Mouse (Mus musculus): ENCODE data around the gene Lpin1. TPM values are rescaled to one million over a fixed set of nuclear protein-coding genes. Genes with fewer than 3 reads are reported as not detected.

Lpin1 gene
- polyA plus RNA-seq, 1 experiment from 2014 or later, result 9.6 TPM

Other genes with a start within 250 kb of the Lpin1 start
- gene Ntsr2, start 42.4 kb upstream of the Lpin1 start, polyA plus RNA-seq (2014; fragmentation: Nextera tagmentation; extraction: Ambion mirVana), result not detected in 2 replicates
- gene Greb1, start 189.9 kb upstream of the Lpin1 start, polyA plus RNA-seq (2014; fragmentation: Nextera tagmentation; extraction: Ambion mirVana), result 4.3 and 5.5 TPM in 2 replicates
- gene E2f6, start 200.0 kb upstream of the Lpin1 start, polyA plus RNA-seq (2014; fragmentation: Nextera tagmentation; extraction: Ambion mirVana), result 42.7 and 49.0 TPM in 2 replicates

Measured in liver, embryonic 11.5 days (tissue).